Mouse (Mus musculus): ENCODE measurements at regions not wholly inside any gene's neighbourhood (a gene's known extent, or its start where the extent isn't known, plus 50 kb on each side); places are given as distances from the start of the nearest gene placed in this dataset.

GRCm38 (mm10) chr11:92858170-92858569 is 239.7 kb upstream of the Car10 start:
- H3K9me3 ChIP-seq (ENCODE audit: control insufficient read depth, low read length) = no peaks in the 10 kb centered on the region
- H3K9ac ChIP-seq (ENCODE audit: low read depth, low read length) = no peak overlapping the region
- DNase-seq (ENCODE audit: low spot score) = no peak
- H3K36me3 ChIP-seq (ENCODE audit: control insufficient read depth, insufficient read depth, low read length) = no peaks in the 10 kb centered on the region
- H3K4me1 ChIP-seq (ENCODE audit: control insufficient read depth, insufficient read depth, low read length) = no peaks in the 10 kb centered on the region
- no peaks in the 10 kb centered on the region for H3K27me3 ChIP-seq (replicated peaks; ENCODE audit: control insufficient read depth, insufficient read depth, low read length)
- no peak overlapping the region for H3K4me2 ChIP-seq (ENCODE audit: low read depth, low read length)
- 68% methylated on average over 2 of the region's 2 CpGs for WGBS
- ATAC-seq (ENCODE audit: low read depth) = no peak
- H3K4me3 ChIP-seq (ENCODE audit: low read depth, low read length) = no peak overlapping the region
- no peak overlapping the region for H3K27ac ChIP-seq (replicated peaks; ENCODE audit: low read depth, low read length)

GRCm38 (mm10) chr11:92889693-92890454 is 208.0 kb upstream of the Car10 start:
- no peaks in the 10 kb centered on the region for H3K4me1 ChIP-seq (ENCODE audit: control insufficient read depth, insufficient read depth, low read length)
- no peak overlapping the region for H3K27ac ChIP-seq (replicated peaks; ENCODE audit: low read depth, low read length)
- 47% methylated on average over 8 of the region's 8 CpGs for WGBS
- ATAC-seq (ENCODE audit: low read depth) (peak; percentile 68), DNase-seq (ENCODE audit: low spot score) (peak; percentile 75)
- no peaks in the 10 kb centered on the region for H3K27me3 ChIP-seq (replicated peaks; ENCODE audit: control insufficient read depth, insufficient read depth, low read length)
- no peaks in the 10 kb centered on the region for H3K36me3 ChIP-seq (ENCODE audit: control insufficient read depth, insufficient read depth, low read length)
- H3K9me3 ChIP-seq (ENCODE audit: control insufficient read depth, low read length) = no peaks in the 10 kb centered on the region
- H3K9ac ChIP-seq (ENCODE audit: low read depth, low read length) = no peak overlapping the region
- no peak overlapping the region for H3K4me3 ChIP-seq (ENCODE audit: low read depth, low read length)
- H3K4me2 ChIP-seq (ENCODE audit: low read depth, low read length) = no peak overlapping the region

- Histone ChIP-seq H3K9ac (ENCODE audit: low read depth, low read length) (no peak overlapping the region), H3K9me3 (ENCODE audit: control insufficient read depth, low read length) (no peaks in the 10 kb centered on the region), H3K4me2 (ENCODE audit: low read depth, low read length) (no peak overlapping the region), H3K36me3 (ENCODE audit: control insufficient read depth, insufficient read depth, low read length) (no peaks in the 10 kb centered on the region), H3K4me1 (ENCODE audit: control insufficient read depth, insufficient read depth, low read length) (no peaks in the 10 kb centered on the region), H3K4me3 (ENCODE audit: low read depth, low read length) (no peak overlapping the region), H3K27ac (replicated peaks; ENCODE audit: low read depth, low read length) (no peak overlapping the region), H3K27me3 (replicated peaks; ENCODE audit: control insufficient read depth, insufficient read depth, low read length) (no peaks in the 10 kb centered on the region)
- no peak for DNase-seq (ENCODE audit: low spot score)
- no peak for ATAC-seq (ENCODE audit: low read depth)
- WGBS = 42% methylated on average over 7 of the region's 7 CpGs
These were observed 198.5 kb upstream of the Car10 start for GRCm38 (mm10) chr11:92899296-92899695.
